Mouse (Mus musculus) heart, postnatal 14 days (tissue): ENCODE measurements around the gene Sval1. TPM values are rescaled to one million over a fixed set of nuclear protein-coding genes. Genes with fewer than 3 reads are reported as not detected.

Experiments used
- DNase-seq, 2 experiments: peaks; one replicate each; pipeline ENCODE4 v3.0.0; 2021 to 2022
- intact Hi-C: fragments of 180-260 bp; cut with DNase I; formaldehyde crosslinking; loops from one replicate; pipeline ENCODE4 v1.15.1; 2025
- long read RNA-seq, 2 experiments: library from polyadenylated mRNA; stranded (forward); transcript quantifications; one replicate each; pipeline ENCODE4 v2.0.0; 2021
- total RNA-seq, 2 experiments: library from RNA; stranded (reverse); gene quantifications; 2 replicates each; pipeline ENCODE4 v1.2.3; 2021

Sval1 gene
- total RNA-seq = not detected
- long read RNA-seq, experiment 1 = 0 reads
- long read RNA-seq, experiment 2 = 0 reads

GRCm38 (mm10) chr6:41951330-41951729, at the start of gene Sval1:
Sval1 (plus strand) TSS chr6:41951630.
- intact Hi-C loops = no loop called here
- no peak for DNase-seq

GRCm38 (mm10) chr6:41911625-41912024, 39.8 kb upstream of the Sval1 start:
- intact Hi-C loops = loop anchor here (5.0 kb wide), 1 partner anchor 146 kb away; no protein-coding TSS in a partner anchor
- DNase-seq = no peak

GRCm38 (mm10) chr6:41914883-41915282, 36.5 kb upstream of the Sval1 start:
- intact Hi-C loops = loop anchor here (5.0 kb wide), 1 partner anchor 142 kb away; no protein-coding TSS in a partner anchor

GRCm38 (mm10) chr6:41967840-41968239, 16.4 kb downstream of the Sval1 start, which contains the start of gene Sval3:
Sval3 (plus strand) TSS chr6:41968140.
- intact Hi-C loops = no loop called here
- no peak for DNase-seq

More at GRCm38 (mm10) chr6:41914883-41915282, 36.5 kb upstream of the Sval1 start:
- DNase-seq = no peak

Other genes with a start within 250 kb of the Sval1 start
- gene Kel, start 247.3 kb upstream of the Sval1 start, total RNA-seq = 1 to 10 TPM in 1 of 2 experiments, under 1 TPM in 1; 0.88 to 1.3 TPM
- gene Olfr459, start 176.5 kb upstream of the Sval1 start, total RNA-seq = not detected
- not detected for gene Pip, start 104.1 kb upstream of the Sval1 start, total RNA-seq
- gene Sval2, start 98.6 kb upstream of the Sval1 start, total RNA-seq = not detected
- not detected for gene Sval3, start 16.5 kb downstream of the Sval1 start, total RNA-seq
- not detected for gene Sva, start 86.8 kb downstream of the Sval1 start, total RNA-seq
- not detected for gene Tas2r139, start 189.3 kb downstream of the Sval1 start, total RNA-seq